Mouse (Mus musculus) kidney, adult 2 months (tissue): ENCODE results near the gene Utp4. TPM values are rescaled to one million over a fixed set of nuclear protein-coding genes. Genes with fewer than 3 reads are reported as not detected.

Experiments
- DNase-seq: peaks from one replicate; pipeline ENCODE4 v3.0.0; 2021
- H3K27ac ChIP-seq: fragments of 200-500 bp; 2 replicates; pipeline ENCODE4 v1.5.1; 2012; ENCODE audit warnings: low read depth, low read length, control low read depth, inconsistent platforms; ENCODE audit not compliant: insufficient read depth
- H3K27me3 ChIP-seq: fragments of 200-500 bp; replicated peaks from 2 replicates; pipeline ENCODE4 v1.6.1; 2012; ENCODE audit warnings: mild to moderate bottlenecking, moderate library complexity, low read length, inconsistent platforms; ENCODE audit not compliant: control insufficient read depth, insufficient read depth
- H3K36me3 ChIP-seq: fragments of 200-500 bp; 2 replicates; pipeline ENCODE4 v1.6.1; 2012; ENCODE audit warnings: mild to moderate bottlenecking, moderate library complexity, low read length, inconsistent platforms; ENCODE audit not compliant: control insufficient read depth, insufficient read depth
- H3K4me1 ChIP-seq: fragments of 200-500 bp; 2 replicates; pipeline ENCODE4 v1.6.1; 2011; ENCODE audit warnings: low read length; ENCODE audit not compliant: control insufficient read depth, insufficient read depth
- H3K4me3 ChIP-seq: fragments of 200-500 bp; 2 replicates; pipeline ENCODE4 v1.5.1; 2011; ENCODE audit warnings: mild to moderate bottlenecking, low read depth, low read length, control low read depth; ENCODE audit not compliant: insufficient read depth
- CTCF ChIP-seq: fragments of 200-500 bp; conservative IDR thresholded peaks from 2 replicates; pipeline ENCODE4 v1.5.1; 2011; ENCODE audit warnings: low read depth, mild to moderate bottlenecking, control low read depth, low read length, moderate library complexity, mixed read lengths; ENCODE audit not compliant: insufficient read depth, insufficient read length
- POLR2A ChIP-seq: fragments of 200-500 bp; IDR thresholded peaks from one replicate; pipeline ENCODE4 v1.6.1; 2011; ENCODE audit warnings: low read depth, low read length, control low read depth
- WGBS: fragments of 180-500 bp; shearing (Covaris S2); methylation state at CpG from one replicate; pipeline ENCODE4 v1.1.7; 2018; 5-methylcytosine and 5-hydroxymethylcytosine counted together
- polyA plus RNA-seq: library from polyadenylated mRNA; depleted of rRNA; stranded (reverse); fragments of >200 nt; gene quantifications from 2 replicates; pipeline ENCODE4 v1.2.3, GENCODE M21; 2012; rRNA removed

The Utp4 gene
- polyA plus RNA-seq, 1 experiment, result 24.1 TPM

GRCm38 (mm10) chr8:106958212-106958611 lies 64.8 kb downstream of the Utp4 start:
- Histone ChIP-seq H3K27me3 (no peaks in the 10 kb centered on the region), H3K4me1 (peaks cover 7% of the 10 kb centered on the region; the same call in 1 of the 2 replicates), H3K27ac (no peak overlapping the region), H3K4me3 (no peak overlapping the region), H3K36me3 (no peaks in the 10 kb centered on the region)
- no peak for TF ChIP-seq POLR2A
- TF ChIP-seq CTCF, result no peak
- DNase-seq, result no peak
- 69% methylated on average over 3 of the region's 3 CpGs for WGBS

GRCm38 (mm10) chr8:106959626-106960025 lies 66.2 kb downstream of the Utp4 start:
- DNase-seq, result no peak
- 81% methylated on average over 2 of the region's 2 CpGs for WGBS
- TF ChIP-seq POLR2A (no peak), CTCF (no peak)
- H3K27me3 ChIP-seq, result no peaks in the 10 kb centered on the region
- H3K4me1 ChIP-seq, result peaks cover 2% of the 10 kb centered on the region; the same call in 1 of the 2 replicates
- H3K27ac ChIP-seq, result no peak overlapping the region
- H3K4me3 ChIP-seq, result no peak overlapping the region
- no peaks in the 10 kb centered on the region for H3K36me3 ChIP-seq

- no peak overlapping the region for H3K4me3 ChIP-seq
- peak; percentile 64 for DNase-seq
- no peaks in the 10 kb centered on the region; the same call in 1 of the 2 replicates for H3K36me3 ChIP-seq
- TF ChIP-seq POLR2A (no peak), CTCF (no peak)
- H3K27ac ChIP-seq, result no peak overlapping the region
- WGBS, result 61% methylated on average over 3 of the region's 3 CpGs
- H3K4me1 ChIP-seq, result peaks cover 4% of the 10 kb centered on the region; the same call in 1 of the 2 replicates
- H3K27me3 ChIP-seq, result no peaks in the 10 kb centered on the region
Observed at GRCm38 (mm10) chr8:106962322-106962721, 68.9 kb downstream of the Utp4 start.

GRCm38 (mm10) chr8:106963365-106963764 lies 69.9 kb downstream of the Utp4 start:
- TF ChIP-seq POLR2A (no peak), CTCF (no peak)
- H3K27me3 ChIP-seq, result no peaks in the 10 kb centered on the region
- no peak for DNase-seq
- H3K36me3 ChIP-seq, result no peaks in the 10 kb centered on the region; the same call in 1 of the 2 replicates
- H3K4me3 ChIP-seq, result no peak overlapping the region
- peaks cover 4% of the 10 kb centered on the region; the same call in 1 of the 2 replicates for H3K4me1 ChIP-seq
- 73% methylated on average over 6 of the region's 6 CpGs for WGBS
- H3K27ac ChIP-seq, result peak overlapping the region; percentile 12; the same call in 1 of the 2 replicates

- no peak overlapping the region for H3K27ac ChIP-seq
- no peaks in the 10 kb centered on the region; the same call in 1 of the 2 replicates for H3K36me3 ChIP-seq
- WGBS, result 37% methylated on average over 4 of the region's 4 CpGs
- no peak overlapping the region for H3K4me3 ChIP-seq
- DNase-seq, result no peak
- no peaks in the 10 kb centered on the region for H3K27me3 ChIP-seq
- H3K4me1 ChIP-seq, result peaks cover 4% of the 10 kb centered on the region; the same call in 1 of the 2 replicates
- TF ChIP-seq POLR2A (no peak), CTCF (no peak)
Observed at GRCm38 (mm10) chr8:106964573-106964972, 71.1 kb downstream of the Utp4 start.

GRCm38 (mm10) chr8:106969964-106970363 lies 76.5 kb downstream of the Utp4 start:
- Histone ChIP-seq H3K4me3 (no peak overlapping the region), H3K27me3 (no peaks in the 10 kb centered on the region), H3K36me3 (no peaks in the 10 kb centered on the region; the same call in 1 of the 2 replicates), H3K27ac (no peak overlapping the region), H3K4me1 (peaks cover 5% of the 10 kb centered on the region; the same call in 1 of the 2 replicates)
- 74% methylated on average over 3 of the region's 3 CpGs for WGBS
- no peak for DNase-seq
- TF ChIP-seq CTCF (no peak), POLR2A (no peak)

GRCm38 (mm10) chr8:106971916-106972315 lies 78.5 kb downstream of the Utp4 start:
- peaks cover 9% of the 10 kb centered on the region; the same call in 1 of the 2 replicates for H3K4me1 ChIP-seq
- DNase-seq, result peak; percentile 65
- no peak for TF ChIP-seq CTCF
- no peak for TF ChIP-seq POLR2A
- WGBS, result 64% methylated on average over 5 of the region's 5 CpGs
- no peaks in the 10 kb centered on the region for H3K27me3 ChIP-seq
- no peak overlapping the region for H3K4me3 ChIP-seq
- H3K27ac ChIP-seq, result no peak overlapping the region
- H3K36me3 ChIP-seq, result no peaks in the 10 kb centered on the region; the same call in 1 of the 2 replicates

Other genes with a start within 250 kb of the Utp4 start
- gene Tango6, start 210.6 kb upstream of the Utp4 start, polyA plus RNA-seq, result 6.1 TPM in 2 replicates
- 0.72 and 0.98 TPM in 2 replicates for gene Has3, start 23.4 kb upstream of the Utp4 start, polyA plus RNA-seq
- 9.4 and 10.4 TPM in 2 replicates for gene Sntb2, start 42.1 kb downstream of the Utp4 start, polyA plus RNA-seq
- 31.0 and 33.4 TPM in 2 replicates for gene Vps4a, start 137.6 kb downstream of the Utp4 start, polyA plus RNA-seq
- 39.5 and 43.4 TPM in 2 replicates for gene Pdf, start 155.0 kb downstream of the Utp4 start, polyA plus RNA-seq
- gene Cog8, start 163.1 kb downstream of the Utp4 start, polyA plus RNA-seq, result 29.4 and 32.2 TPM in 2 replicates
- gene Nip7, start 163.2 kb downstream of the Utp4 start, polyA plus RNA-seq, result 38.2 and 54.3 TPM in 2 replicates
- gene Tmed6, start 172.0 kb downstream of the Utp4 start, polyA plus RNA-seq, result 55.0 and 65.3 TPM in 2 replicates
- 8.7 and 12.2 TPM in 2 replicates for gene Terf2, start 202.9 kb downstream of the Utp4 start, polyA plus RNA-seq